Mouse (Mus musculus) midbrain, postnatal 0 days (tissue): Measurements from ENCODE around the gene Lpcat3. TPM values are rescaled to one million over a fixed set of nuclear protein-coding genes. Genes with fewer than 3 reads are reported as not detected.

ENCODE experiments used
- ATAC-seq: fragments of 200-750 bp; cut with Nextera tagmentation; 2 replicates; pipeline ENCODE4 v1.8.0; 2017; ENCODE audit warnings: moderate number of reproducible peaks, mild to moderate bottlenecking, moderate TSS enrichment, moderate library complexity; ENCODE audit not compliant: low FRiP score
- DNase-seq: peaks from one replicate; pipeline ENCODE4 v3.0.0-alpha.2; 2015; ENCODE audit warnings: low spot score
- H3K27ac ChIP-seq: fragments of 300-500 bp; sonication (generic); 2 replicates; pipeline ENCODE4 v1.5.1; 2014; ENCODE audit warnings: low read depth, mild to moderate bottlenecking, low read length, mixed read lengths
- H3K27me3 ChIP-seq: fragments of 300-500 bp; sonication (generic); 2 replicates; pipeline ENCODE4 v1.6.1; 2014; ENCODE audit warnings: low read length, control low read depth, mixed read lengths; ENCODE audit not compliant: insufficient read depth
- H3K36me3 ChIP-seq: fragments of 300-500 bp; sonication (generic); 2 replicates; pipeline ENCODE4 v1.6.1; 2014; ENCODE audit warnings: low read length, control low read depth, mixed read lengths; ENCODE audit not compliant: insufficient read depth
- H3K4me1 ChIP-seq: fragments of 300-500 bp; sonication (generic); 2 replicates; pipeline ENCODE4 v1.6.1; 2014; ENCODE audit warnings: mild to moderate bottlenecking, control low read depth, antibody characterized with exemption, low read length, mixed read lengths; ENCODE audit not compliant: insufficient read depth
- H3K4me2 ChIP-seq: fragments of 300-500 bp; sonication (generic); 2 replicates; pipeline ENCODE4 v1.6.1; 2014; ENCODE audit warnings: low read depth, mild to moderate bottlenecking, low read length, mixed read lengths; ENCODE audit not compliant: poor library complexity, severe bottlenecking
- H3K4me3 ChIP-seq: fragments of 300-500 bp; sonication (generic); 2 replicates; pipeline ENCODE4 v1.5.1; 2014; ENCODE audit warnings: low read depth, mild to moderate bottlenecking, low read length, moderate library complexity
- H3K9ac ChIP-seq: fragments of 300-500 bp; sonication (generic); replicated peaks from 2 replicates; pipeline ENCODE4 v1.6.1; 2014; ENCODE audit warnings: mild to moderate bottlenecking, low read length, moderate library complexity, mixed read lengths; ENCODE audit not compliant: poor library complexity, severe bottlenecking
- H3K9me3 ChIP-seq: fragments of 300-500 bp; sonication (generic); 2 replicates; pipeline ENCODE4 v1.6.1; 2016; ENCODE audit warnings: low read length, control low read depth
- CTCF ChIP-seq: IDR thresholded peaks from 2 replicates; pipeline ENCODE4 v1.5.1; 2016; ENCODE audit warnings: antibody characterized with exemption, mild to moderate bottlenecking
- WGBS: fragments of 180-500 bp; shearing (Covaris S2); extraction: QIAGEN DNeasy Blood & Tissue Kit; methylation state at CpG from one replicate; pipeline ENCODE4 v1.1.7; 2014; 5-methylcytosine and 5-hydroxymethylcytosine counted together
- polyA plus RNA-seq: library from polyadenylated mRNA; unstranded; fragments of >200 nt; fragmentation: Nextera tagmentation; extraction: Ambion mirVana; gene quantifications from 2 replicates; pipeline ENCODE4 v1.2.1, GENCODE M21; 2015
- total RNA-seq: library from RNA; depleted of rRNA; stranded (reverse); fragments of >200 nt; gene quantifications from 2 replicates; pipeline ENCODE4 v1.2.3, GENCODE M21; 2014

Gene Lpcat3
- total and polyA plus RNA-seq, 2 experiments from 2014 or later, result 35.0 to 40.0 TPM

DNA sequence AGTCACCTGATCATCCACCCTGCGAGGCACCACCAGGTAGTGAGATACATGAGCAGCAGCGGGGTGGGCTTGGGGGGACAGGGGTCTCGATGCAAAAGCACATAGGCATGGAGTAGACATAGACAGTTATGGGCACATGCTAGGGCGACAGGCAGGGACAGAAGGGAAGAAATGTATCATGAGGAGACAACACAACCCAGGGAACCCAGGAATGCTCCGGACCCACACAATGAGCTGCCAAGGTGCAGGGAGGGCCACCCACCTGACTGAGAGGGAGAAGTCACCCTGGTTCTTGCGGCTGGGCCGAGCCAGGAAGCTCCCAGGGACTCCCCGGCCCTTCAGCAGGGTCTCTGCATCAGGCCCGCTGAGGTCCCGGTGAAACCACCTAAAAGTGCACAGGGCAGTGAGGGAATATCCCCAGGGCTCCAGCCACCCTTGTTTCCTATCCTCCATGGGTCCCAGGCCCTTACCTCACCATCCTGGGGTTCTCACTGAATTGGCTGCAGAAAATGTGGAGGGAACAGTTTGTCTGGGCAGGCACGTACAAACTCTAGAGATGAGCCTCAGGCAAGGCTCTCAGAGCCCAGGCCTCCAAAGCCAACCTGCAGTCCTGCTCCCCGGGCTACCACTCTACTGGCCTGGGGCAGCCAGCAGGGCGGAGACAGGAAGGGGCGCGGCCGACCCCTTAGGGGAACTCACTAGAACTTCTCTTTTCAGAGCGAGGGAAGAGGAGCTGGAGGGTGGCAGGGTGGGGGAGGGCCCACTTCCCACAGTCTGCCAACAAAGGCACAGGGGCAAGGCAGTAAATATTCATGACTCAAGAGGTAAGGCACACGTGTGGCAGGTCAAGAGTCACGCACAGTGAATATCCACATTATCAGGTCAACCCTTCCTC is 69.9 kb downstream of the Lpcat3 start:
- Histone ChIP-seq H3K27ac (no peak overlapping the region), H3K36me3 (no peaks in the 10 kb centered on the region), H3K4me1 (no peaks in the 10 kb centered on the region), H3K4me3 (no peak overlapping the region), H3K9me3 (no peaks in the 10 kb centered on the region), H3K27me3 (no peaks in the 10 kb centered on the region), H3K4me2 (no peak overlapping the region), H3K9ac (no peak overlapping the region)
- no peak for TF ChIP-seq CTCF
- DNase-seq (no peak), ATAC-seq (no peak)
- WGBS, result 55% methylated on average over 19 of the region's 19 CpGs

DNA sequence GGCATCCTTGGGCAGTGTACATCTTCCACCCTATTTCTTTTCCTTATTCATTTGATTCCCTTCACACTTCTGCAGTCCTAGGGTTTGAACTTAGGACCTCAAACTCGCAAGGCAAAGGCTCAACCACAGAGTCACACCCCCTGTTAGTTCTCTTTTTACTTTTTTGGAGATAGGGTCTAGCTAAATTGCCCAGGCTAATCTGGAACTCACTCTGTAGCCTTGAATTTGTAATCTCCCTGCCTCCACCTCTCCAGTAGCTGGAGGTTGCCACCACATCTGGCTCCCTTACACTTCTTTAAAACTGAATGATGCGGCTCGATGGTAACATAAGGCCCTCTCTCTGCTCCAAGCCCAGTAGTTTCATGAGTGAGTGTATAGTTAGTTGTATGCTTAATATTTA is 71.6 kb downstream of the Lpcat3 start:
- Histone ChIP-seq H3K9me3 (no peaks in the 10 kb centered on the region), H3K27ac (no peak overlapping the region), H3K27me3 (no peaks in the 10 kb centered on the region), H3K4me3 (no peak overlapping the region), H3K9ac (no peak overlapping the region), H3K4me1 (peaks cover 2% of the 10 kb centered on the region; the same call in 1 of the 2 replicates), H3K4me2 (no peak overlapping the region), H3K36me3 (no peaks in the 10 kb centered on the region)
- TF ChIP-seq CTCF, result no peak
- no peak for DNase-seq
- WGBS, result 87% methylated on average over 3 of the region's 3 CpGs
- no peak for ATAC-seq

DNA sequence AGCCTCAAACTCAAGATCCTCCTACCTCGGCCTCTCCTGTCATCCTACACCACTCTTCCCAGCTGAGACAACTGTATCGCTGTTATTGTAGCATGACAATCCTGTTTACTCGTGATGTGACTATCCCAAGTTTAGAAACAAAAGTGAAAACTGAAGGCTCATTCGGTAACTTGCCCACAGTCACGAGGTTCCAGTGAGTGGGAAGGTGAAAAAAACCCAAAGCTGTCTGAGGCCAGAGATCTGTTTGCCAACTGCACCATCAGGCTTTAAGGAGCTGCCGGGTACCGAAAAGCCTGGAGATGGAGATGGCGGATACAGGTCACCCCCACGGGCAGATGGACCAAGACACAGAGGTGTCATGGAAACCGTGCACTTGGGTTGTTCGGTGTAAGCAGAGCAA is 74.2 kb downstream of the Lpcat3 start:
- H3K4me1 ChIP-seq, result peaks cover 6% of the 10 kb centered on the region; the same call in 1 of the 2 replicates
- no peak for ATAC-seq
- no peak overlapping the region for H3K27ac ChIP-seq
- H3K4me2 ChIP-seq, result no peak overlapping the region
- H3K9me3 ChIP-seq, result no peaks in the 10 kb centered on the region
- DNase-seq, result no peak
- 92% methylated on average over 11 of the region's 11 CpGs for WGBS
- TF ChIP-seq CTCF, result no peak
- H3K36me3 ChIP-seq, result no peaks in the 10 kb centered on the region
- no peaks in the 10 kb centered on the region for H3K27me3 ChIP-seq
- 0 out of 2 replicates have a peak overlapping the region, but pooled peaks have one; percentile 2 for H3K9ac ChIP-seq
- no peak overlapping the region for H3K4me3 ChIP-seq

DNA sequence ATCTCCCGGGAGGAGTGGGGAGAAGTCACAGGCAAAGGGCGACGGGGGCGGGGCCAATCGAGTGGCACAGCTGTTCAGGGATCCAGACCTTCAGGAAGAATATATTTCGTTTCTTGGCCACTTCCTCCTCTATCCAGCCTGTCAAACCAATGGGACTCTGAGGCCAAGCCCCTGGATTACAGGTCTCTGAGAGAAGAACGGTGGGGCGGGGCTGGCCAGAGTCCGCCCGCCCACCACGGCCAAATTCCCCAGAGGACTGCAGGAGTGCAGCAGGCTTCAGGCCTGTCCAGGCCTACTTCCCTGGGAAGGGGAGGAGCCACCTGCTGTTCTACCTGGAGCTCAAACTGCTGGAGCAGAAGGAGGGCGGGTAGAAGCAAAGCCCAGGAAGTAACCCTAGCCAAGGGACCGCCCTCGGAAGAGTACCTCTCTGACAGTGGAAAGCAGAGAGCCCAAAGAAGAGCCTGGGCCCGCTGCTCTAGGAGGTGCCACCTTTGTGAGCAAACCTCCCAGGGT is 75.7 kb downstream of the Lpcat3 start, which contains the start of gene Ptpn6:
Ptpn6 (minus strand) TSS at position 204 of the 513 bp plus-strand sequence.
- H3K4me2 ChIP-seq, result no peak within 1 kb of the TSS
- DNase-seq (no peak), ATAC-seq (no peak)
- 0 out of 2 replicates have a peak within 1 kb of the TSS, but pooled peaks have one; percentile 98 for H3K27ac ChIP-seq
- H3K9me3 ChIP-seq, result no peaks in the 10 kb centered on the region
- H3K4me1 ChIP-seq, result peaks cover 6% of the 10 kb centered on the region; the same call in 1 of the 2 replicates
- H3K4me3 ChIP-seq, result no peak within 1 kb of the TSS
- 0 out of 2 replicates have a peak within 1 kb of the TSS, but pooled peaks have one; percentile 3 for H3K9ac ChIP-seq
- peaks cover 12% of the 10 kb centered on the region for H3K36me3 ChIP-seq
- no peaks in the 10 kb centered on the region for H3K27me3 ChIP-seq
- 26% methylated on average over 15 of the region's 15 CpGs for WGBS
- no peak for TF ChIP-seq CTCF

DNA sequence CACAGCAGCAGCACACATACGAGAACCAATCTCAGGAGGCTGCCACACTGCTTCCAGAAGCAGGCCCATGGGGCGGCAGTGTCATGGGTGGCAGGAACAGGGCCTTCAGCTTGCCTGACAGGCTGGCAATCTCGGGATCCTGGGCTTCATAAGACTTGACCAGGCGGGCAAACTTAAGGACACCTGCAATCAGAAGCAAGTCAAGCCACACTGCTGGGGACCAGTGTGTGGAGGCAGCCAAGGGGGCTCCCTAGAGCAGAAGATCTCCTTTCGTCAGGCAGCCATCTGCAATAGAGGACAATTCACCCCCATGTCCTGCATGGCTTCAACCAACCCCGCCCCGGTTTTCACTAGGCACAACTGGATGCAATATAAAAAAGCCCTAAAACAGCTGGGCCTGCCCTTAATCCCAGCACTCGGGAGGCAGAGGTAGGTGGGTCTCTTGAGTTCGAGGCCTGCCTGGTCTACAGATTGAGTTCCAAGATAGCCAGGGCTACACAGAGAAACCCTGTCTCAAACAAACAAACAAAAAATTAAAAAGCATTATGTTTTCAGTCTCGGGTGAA is 76.5 kb downstream of the Lpcat3 start:
- Histone ChIP-seq H3K36me3 (peaks cover 16% of the 10 kb centered on the region), H3K4me1 (peaks cover 6% of the 10 kb centered on the region; the same call in 1 of the 2 replicates), H3K9ac (no peak overlapping the region), H3K4me3 (no peak overlapping the region), H3K9me3 (no peaks in the 10 kb centered on the region), H3K27me3 (no peaks in the 10 kb centered on the region), H3K27ac (0 out of 2 replicates have a peak overlapping the region, but pooled peaks have one; percentile 98), H3K4me2 (no peak overlapping the region)
- ATAC-seq (no peak), DNase-seq (no peak)
- TF ChIP-seq CTCF, result no peak
- WGBS, result 88% methylated on average over 10 of the region's 10 CpGs
